Mouse (Mus musculus) lung, embryonic 14.5 days (tissue): ENCODE measurements around the gene Lpar6. TPM values are rescaled to one million over a fixed set of nuclear protein-coding genes. Genes with fewer than 3 reads are reported as not detected.

Source experiments
- ATAC-seq: fragments of 200-750 bp; cut with Nextera tagmentation; 2 replicates; pipeline ENCODE4 v1.8.0; 2017; ENCODE audit warnings: mild to moderate bottlenecking, moderate TSS enrichment, moderate library complexity; ENCODE audit not compliant: insufficient read depth
- DNase-seq: peaks from one replicate; pipeline ENCODE4 v3.0.0-alpha.2; 2015
- H3K27ac ChIP-seq: fragments of 300-500 bp; sonication (generic); 2 replicates; pipeline ENCODE4 v1.5.1; 2014; ENCODE audit warnings: low read depth, mild to moderate bottlenecking, moderate library complexity
- H3K27me3 ChIP-seq: fragments of 300-500 bp; sonication (generic); 2 replicates; pipeline ENCODE4 v1.6.1; 2014; ENCODE audit warnings: low read length, control low read depth; ENCODE audit not compliant: insufficient read depth
- H3K36me3 ChIP-seq: fragments of 300-500 bp; sonication (generic); 2 replicates; pipeline ENCODE4 v1.6.1; 2014; ENCODE audit warnings: control low read depth; ENCODE audit not compliant: insufficient read depth
- H3K4me1 ChIP-seq: fragments of 300-500 bp; sonication (generic); 2 replicates; pipeline ENCODE4 v1.6.1; 2014; ENCODE audit warnings: antibody characterized with exemption, control low read depth; ENCODE audit not compliant: insufficient read depth
- H3K4me2 ChIP-seq: fragments of 300-500 bp; sonication (generic); 2 replicates; pipeline ENCODE4 v1.6.1; 2014; ENCODE audit warnings: mild to moderate bottlenecking
- H3K4me3 ChIP-seq: fragments of 300-500 bp; sonication (generic); 2 replicates; pipeline ENCODE4 v1.5.1; 2014; ENCODE audit warnings: low read depth, low read length
- H3K9ac ChIP-seq: fragments of 300-500 bp; sonication (generic); 2 replicates; pipeline ENCODE4 v1.6.1; 2014
- H3K9me3 ChIP-seq: fragments of 300-500 bp; sonication (generic); 2 replicates; pipeline ENCODE4 v1.6.1; 2016; ENCODE audit warnings: low read depth, low read length, control low read depth
- CTCF ChIP-seq: IDR thresholded peaks from 2 replicates; pipeline ENCODE4 v1.5.1; 2016; ENCODE audit warnings: antibody characterized with exemption, low read depth
- WGBS: fragments of 180-500 bp; shearing (Covaris S2); extraction: QIAGEN DNeasy Blood & Tissue Kit; methylation state at CpG from one replicate; pipeline ENCODE4 v1.1.7; 2014; 5-methylcytosine and 5-hydroxymethylcytosine counted together
- polyA plus RNA-seq: library from polyadenylated mRNA; unstranded; fragments of >200 nt; fragmentation: Nextera tagmentation; extraction: Ambion mirVana; gene quantifications from 2 replicates; pipeline ENCODE4 v1.2.1, GENCODE M21; 2014

Lpar6 gene
- polyA plus RNA-seq, result 13.4 and 14.2 TPM in 2 replicates

DNA sequence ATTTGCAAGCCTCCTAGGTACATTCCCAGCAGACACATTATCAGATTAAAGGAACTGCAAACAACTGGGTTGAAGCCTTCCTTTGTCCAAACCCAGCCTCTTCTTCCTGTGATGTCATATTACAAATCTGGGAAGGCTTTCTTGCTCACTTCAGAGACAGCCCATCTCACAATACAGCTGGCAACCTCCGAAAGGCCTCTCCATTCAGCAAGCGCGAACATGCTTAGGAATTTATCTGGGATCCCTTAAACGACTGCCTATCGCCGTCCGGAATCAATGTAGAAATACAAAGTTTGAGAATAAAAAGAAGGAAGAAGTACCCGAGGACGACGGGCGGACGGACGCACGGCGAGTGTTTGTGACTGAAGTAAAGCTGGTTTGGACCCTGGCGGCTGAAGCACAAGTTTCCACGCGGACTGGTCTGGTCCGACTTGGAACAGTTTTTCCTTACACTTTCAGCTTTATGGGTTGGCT is at the start of gene Lpar6:
Gene Lpar6, plus strand, starts transcription at position 48 of the 474 bp plus-strand sequence.
- peak; percentile 89 for DNase-seq
- H3K9ac ChIP-seq, result peak within 1 kb of the TSS; percentile 86
- ATAC-seq, result peak; percentile 90
- peaks cover 8% of the 10 kb centered on the region for H3K4me1 ChIP-seq
- peak within 1 kb of the TSS; percentile 65 for H3K4me2 ChIP-seq
- H3K4me3 ChIP-seq, result peak within 1 kb of the TSS; percentile 63
- no peaks in the 10 kb centered on the region for H3K9me3 ChIP-seq
- 0 out of 2 replicates have a peak, but pooled peaks have one; percentile 1 for TF ChIP-seq CTCF
- H3K27me3 ChIP-seq, result no peaks in the 10 kb centered on the region
- no peaks in the 10 kb centered on the region for H3K36me3 ChIP-seq
- WGBS, result under 1% methylated on average over 19 of the region's 19 CpGs
- H3K27ac ChIP-seq, result peak within 1 kb of the TSS; percentile 98

DNA sequence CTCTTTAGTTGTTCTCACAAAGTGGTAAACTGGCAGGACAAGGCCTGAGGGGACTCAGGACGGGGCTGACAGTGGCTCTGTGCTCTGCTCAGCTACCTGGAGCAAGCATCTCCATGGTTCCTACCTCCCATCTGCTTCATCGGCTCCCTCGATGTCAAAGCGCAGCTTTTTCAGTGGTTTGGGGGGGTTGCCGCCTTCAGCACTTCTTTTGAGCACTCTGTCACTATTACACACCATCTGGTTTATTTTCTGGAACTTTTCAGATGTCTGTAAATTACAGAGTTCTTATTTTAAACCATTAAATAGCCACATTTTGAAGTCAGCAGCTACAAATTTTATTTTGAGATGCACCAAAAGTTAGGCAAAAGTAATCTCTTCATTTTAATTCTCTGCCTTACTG is 38.6 kb upstream of the Lpar6 start:
- 63% methylated on average over 5 of the region's 5 CpGs for WGBS
- no peak overlapping the region for H3K4me2 ChIP-seq
- H3K4me3 ChIP-seq, result no peak overlapping the region
- DNase-seq (no peak), ATAC-seq (no peak)
- no peaks in the 10 kb centered on the region for H3K27me3 ChIP-seq
- no peak for TF ChIP-seq CTCF
- H3K36me3 ChIP-seq, result 0 out of 2 replicates have a peak, but pooled peaks cover 2% of the 10 kb centered on the region
- H3K9ac ChIP-seq, result no peak overlapping the region
- no peak overlapping the region for H3K27ac ChIP-seq
- H3K4me1 ChIP-seq, result no peaks in the 10 kb centered on the region
- H3K9me3 ChIP-seq, result no peaks in the 10 kb centered on the region

DNA sequence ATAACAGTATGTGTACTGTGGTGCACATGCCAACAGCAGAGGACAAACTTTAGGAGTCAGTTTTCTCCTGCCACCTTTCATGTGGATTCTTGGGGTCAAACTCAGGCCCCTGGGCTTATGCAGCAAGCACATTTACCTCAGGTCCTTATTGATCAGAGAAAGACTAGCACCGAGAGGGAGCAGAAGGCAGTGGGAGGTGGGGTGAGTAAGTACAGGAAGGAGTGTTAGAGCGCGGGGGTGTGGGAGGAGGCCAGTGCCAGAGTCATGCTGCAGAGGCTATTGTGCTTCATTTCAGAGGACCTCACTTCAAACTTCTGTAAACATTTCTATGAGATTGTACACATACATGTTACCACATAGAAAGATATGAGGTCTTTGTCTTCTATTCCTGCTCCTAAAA is 36.2 kb upstream of the Lpar6 start:
- ATAC-seq (no peak), DNase-seq (no peak)
- WGBS, result 36% methylated on average over 3 of the region's 3 CpGs
- no peak overlapping the region for H3K4me2 ChIP-seq
- H3K36me3 ChIP-seq, result 0 out of 2 replicates have a peak, but pooled peaks cover 2% of the 10 kb centered on the region
- no peak for TF ChIP-seq CTCF
- H3K4me3 ChIP-seq, result no peak overlapping the region
- no peaks in the 10 kb centered on the region for H3K27me3 ChIP-seq
- H3K9me3 ChIP-seq, result no peaks in the 10 kb centered on the region
- no peak overlapping the region for H3K27ac ChIP-seq
- no peak overlapping the region for H3K9ac ChIP-seq
- H3K4me1 ChIP-seq, result no peaks in the 10 kb centered on the region

DNA sequence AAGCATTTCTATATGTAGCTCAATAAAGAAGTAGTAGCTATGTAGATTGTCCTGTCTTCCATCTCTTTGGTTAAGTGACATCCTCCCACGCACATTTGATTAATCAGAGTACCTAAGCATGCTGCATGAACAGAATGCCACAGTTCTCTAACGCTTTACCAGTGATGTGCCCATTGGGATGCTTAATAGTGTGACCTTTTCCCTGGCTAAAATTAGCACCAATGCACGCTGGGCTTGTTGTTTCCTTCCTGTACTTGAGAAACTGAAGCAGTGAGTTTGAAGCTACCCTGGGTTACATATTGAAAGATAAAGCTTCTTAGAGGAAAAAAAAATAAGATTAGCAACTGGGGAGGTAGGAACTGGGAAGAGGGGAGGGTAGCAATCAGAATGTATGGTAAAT is 33.7 kb upstream of the Lpar6 start:
- no peaks in the 10 kb centered on the region for H3K4me1 ChIP-seq
- no peak for TF ChIP-seq CTCF
- H3K36me3 ChIP-seq, result no peaks in the 10 kb centered on the region
- no peaks in the 10 kb centered on the region for H3K9me3 ChIP-seq
- no peak overlapping the region for H3K9ac ChIP-seq
- no peak overlapping the region for H3K4me3 ChIP-seq
- no peak overlapping the region for H3K4me2 ChIP-seq
- WGBS, result 69% methylated on average over 3 of the region's 3 CpGs
- H3K27me3 ChIP-seq, result no peaks in the 10 kb centered on the region
- no peak for ATAC-seq
- H3K27ac ChIP-seq, result no peak overlapping the region
- no peak for DNase-seq

DNA sequence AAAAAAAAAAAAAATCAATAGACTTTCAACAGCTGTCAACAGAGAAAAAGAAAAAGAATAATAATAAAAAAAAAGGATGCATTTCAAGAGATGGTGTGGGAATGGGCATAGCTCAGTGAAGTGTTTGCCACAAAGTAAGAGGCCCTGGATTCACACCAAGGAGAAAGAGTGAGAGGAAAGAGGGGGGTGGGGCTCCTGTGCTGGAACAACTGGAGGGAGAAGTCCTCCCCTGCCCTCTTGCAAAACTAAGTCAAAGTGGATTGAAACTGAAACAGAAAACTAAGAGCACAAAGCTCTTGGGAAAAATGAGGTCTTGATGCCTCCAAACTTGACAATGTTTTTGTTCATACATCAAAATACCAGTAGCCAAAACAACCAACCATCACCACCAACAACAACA is 28.4 kb upstream of the Lpar6 start:
- Histone ChIP-seq H3K27ac (no peak overlapping the region), H3K4me2 (no peak overlapping the region), H3K9me3 (no peaks in the 10 kb centered on the region), H3K4me3 (no peak overlapping the region), H3K9ac (no peak overlapping the region), H3K27me3 (no peaks in the 10 kb centered on the region), H3K36me3 (no peaks in the 10 kb centered on the region), H3K4me1 (no peaks in the 10 kb centered on the region)
- DNase-seq (no peak), ATAC-seq (no peak)
- TF ChIP-seq CTCF, result no peak

DNA sequence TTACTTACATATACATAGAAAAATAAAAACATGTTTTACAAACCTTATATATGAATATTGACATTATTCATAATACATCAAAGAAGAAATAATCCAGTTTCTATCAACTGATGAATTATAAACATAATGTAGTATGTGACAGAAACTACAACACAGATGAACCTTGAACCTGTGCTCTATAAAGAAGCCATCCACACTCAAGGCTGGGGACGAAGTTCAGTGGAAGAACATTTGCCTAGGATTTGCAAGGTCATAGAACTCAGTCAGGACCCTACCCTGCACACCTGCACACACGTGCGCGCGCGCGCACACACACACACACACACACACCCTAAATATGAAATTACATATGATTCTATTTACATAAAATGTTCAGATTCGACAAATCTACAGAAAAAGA is 27.5 kb upstream of the Lpar6 start:
- Histone ChIP-seq H3K9me3 (no peaks in the 10 kb centered on the region), H3K4me2 (no peak overlapping the region), H3K36me3 (no peaks in the 10 kb centered on the region), H3K4me1 (no peaks in the 10 kb centered on the region), H3K4me3 (no peak overlapping the region), H3K9ac (no peak overlapping the region), H3K27ac (no peak overlapping the region), H3K27me3 (no peaks in the 10 kb centered on the region)
- DNase-seq, result no peak
- TF ChIP-seq CTCF, result no peak
- ATAC-seq, result no peak
- 85% methylated on average over 8 of the region's 8 CpGs for WGBS

DNA sequence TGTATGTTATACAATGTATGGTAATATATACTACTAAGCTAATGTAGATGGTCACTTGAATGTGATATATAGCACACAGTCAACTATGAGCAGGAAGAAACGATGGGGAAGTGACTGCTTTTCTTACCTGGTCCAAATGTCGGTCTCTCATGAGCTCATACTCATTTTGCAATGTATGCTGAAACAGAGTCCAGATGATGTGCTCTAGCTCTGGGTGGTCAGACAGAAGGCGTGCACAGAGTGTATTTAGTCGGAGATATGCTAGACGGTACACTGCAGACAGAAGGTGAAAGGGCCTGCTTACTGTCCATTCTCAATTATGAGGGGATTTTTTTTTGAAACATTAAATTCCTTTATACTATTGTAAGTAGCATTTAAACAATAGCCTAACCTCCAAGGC is 26.2 kb upstream of the Lpar6 start:
- no peaks in the 10 kb centered on the region for H3K4me1 ChIP-seq
- WGBS, result 89% methylated on average over 5 of the region's 5 CpGs
- H3K9me3 ChIP-seq, result no peaks in the 10 kb centered on the region
- no peaks in the 10 kb centered on the region for H3K27me3 ChIP-seq
- no peak overlapping the region for H3K9ac ChIP-seq
- no peak for ATAC-seq
- no peak overlapping the region for H3K4me2 ChIP-seq
- H3K36me3 ChIP-seq, result no peaks in the 10 kb centered on the region
- no peak for DNase-seq
- no peak overlapping the region for H3K27ac ChIP-seq
- no peak overlapping the region for H3K4me3 ChIP-seq
- no peak for TF ChIP-seq CTCF

DNA sequence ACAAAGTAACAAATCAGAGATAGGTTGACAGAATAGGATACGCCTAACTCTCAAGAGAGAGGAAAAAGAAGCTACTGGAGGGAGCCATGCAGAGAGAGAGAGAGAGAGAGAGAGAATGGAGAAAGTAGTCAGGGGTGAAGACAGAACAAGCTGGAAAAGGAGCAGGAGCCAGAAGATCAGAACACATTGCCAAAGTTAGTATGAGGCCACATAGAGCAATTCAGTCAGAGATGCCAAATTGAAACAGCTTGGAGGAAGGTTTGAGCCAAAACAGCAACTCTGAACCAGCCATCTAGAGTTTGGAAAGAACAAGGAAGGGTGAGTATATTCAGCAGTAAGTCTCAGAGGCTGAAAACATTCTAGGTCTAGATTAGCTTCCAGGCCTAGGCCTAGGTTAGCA is 20.6 kb upstream of the Lpar6 start:
- WGBS, result 81% methylated on average over 1 of the region's 1 CpGs
- Histone ChIP-seq H3K9ac (no peak overlapping the region), H3K27me3 (no peaks in the 10 kb centered on the region), H3K9me3 (no peaks in the 10 kb centered on the region), H3K4me2 (no peak overlapping the region), H3K36me3 (no peaks in the 10 kb centered on the region), H3K4me1 (no peaks in the 10 kb centered on the region), H3K27ac (no peak overlapping the region), H3K4me3 (no peak overlapping the region)
- no peak for DNase-seq
- no peak for TF ChIP-seq CTCF
- no peak for ATAC-seq
